Mouse (Mus musculus) CD4-positive, CD25-positive, alpha-beta regulatory T cell, adult 4 months (primary cell): ENCODE measurements at regions not wholly inside any gene's neighbourhood (a gene's known extent, or its start where the extent isn't known, plus 50 kb on each side); places are given as distances from the start of the nearest gene placed in this dataset.

Source experiments
- ATAC-seq: one replicate; pipeline ENCODE4 v1.8.0; 2017

DNA sequence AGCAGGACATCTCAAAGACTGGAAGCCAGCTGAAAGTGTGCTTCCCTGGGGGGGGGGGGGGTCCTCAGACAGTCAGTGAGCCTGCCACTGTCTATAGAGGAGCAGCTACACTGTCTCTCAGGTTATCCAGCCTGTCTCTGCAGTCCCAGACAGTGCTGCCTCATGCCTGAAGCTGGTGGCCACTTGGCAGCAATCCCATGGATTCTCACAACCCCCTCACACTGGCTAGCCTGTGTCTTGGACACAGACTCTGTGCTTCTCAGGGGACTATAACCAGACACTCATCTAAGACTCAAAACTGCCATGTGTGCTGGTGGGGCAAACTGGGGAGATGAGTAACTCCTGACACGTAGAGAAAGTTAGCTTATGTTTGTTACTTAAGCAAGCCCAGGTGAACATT, 95.1 kb upstream of the Sesn3 start:
- ATAC-seq, result no peak

DNA sequence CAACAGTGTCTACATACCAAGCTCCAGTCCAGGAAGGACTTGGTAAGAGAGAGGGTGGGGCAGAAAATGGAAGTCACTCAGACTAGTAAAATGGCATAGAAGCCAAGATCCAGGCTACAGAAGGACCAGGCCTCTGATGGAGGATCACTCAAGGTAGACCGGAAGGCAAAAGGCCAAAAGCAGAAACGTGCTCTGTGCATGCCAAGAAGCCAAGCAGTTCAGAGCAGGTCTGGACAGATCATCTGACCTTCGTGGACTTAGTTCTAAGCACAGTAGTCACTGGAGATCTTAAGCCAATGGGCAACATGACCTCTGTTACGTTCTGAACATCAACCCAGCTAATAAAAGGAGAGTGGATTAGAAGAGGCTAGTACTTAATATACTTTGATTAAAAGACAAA, 90.6 kb upstream of the Sesn3 start:
- no peak for ATAC-seq

GRCm38 (mm10) chr9:14185681-14186080, 89.2 kb upstream of the Sesn3 start:
- ATAC-seq, result no peak

DNA sequence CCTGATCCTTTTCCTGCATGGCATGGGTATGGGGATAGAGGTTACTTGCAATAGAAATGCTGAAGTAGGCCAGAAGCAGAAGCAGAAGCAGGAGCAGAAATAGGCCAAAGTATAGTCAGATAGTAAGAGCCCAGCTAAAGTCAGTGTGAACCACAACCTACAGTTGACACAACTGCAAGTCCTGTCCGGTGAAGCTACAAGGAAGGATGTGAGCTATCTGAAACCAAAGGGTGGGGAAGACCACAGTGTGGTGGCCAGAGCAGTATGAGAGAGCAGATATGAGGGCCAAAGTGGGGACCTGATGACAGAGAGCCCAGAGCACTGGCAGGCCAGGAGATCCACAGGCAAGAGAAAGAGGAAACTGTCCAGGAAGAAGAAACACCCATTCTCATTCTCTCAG, 87.1 kb upstream of the Sesn3 start:
- ATAC-seq, result no peak

- no peak for ATAC-seq
Observed at GRCm38 (mm10) chr9:14188504-14188903, 86.4 kb upstream of the Sesn3 start.

DNA sequence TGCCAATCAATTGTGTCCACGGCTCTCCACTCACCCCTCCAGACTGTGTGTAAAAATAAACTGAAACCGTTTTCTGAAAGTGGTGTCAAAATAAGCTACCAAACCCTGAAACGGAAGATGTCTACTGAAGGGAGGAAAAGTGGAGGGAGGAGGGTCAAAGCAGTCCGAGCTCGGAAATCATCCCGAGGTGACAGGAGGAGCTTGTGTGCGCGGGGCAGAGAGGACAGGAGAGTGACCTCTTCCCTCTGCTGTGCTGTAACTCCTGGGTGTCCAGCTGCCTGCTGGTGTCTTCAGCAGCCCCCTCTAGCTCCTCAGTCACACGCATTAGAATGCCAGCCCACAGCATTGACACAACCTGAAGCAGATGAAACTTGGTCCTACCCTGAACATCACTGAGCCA, 84.2 kb upstream of the Sesn3 start:
- ATAC-seq, result no peak

DNA sequence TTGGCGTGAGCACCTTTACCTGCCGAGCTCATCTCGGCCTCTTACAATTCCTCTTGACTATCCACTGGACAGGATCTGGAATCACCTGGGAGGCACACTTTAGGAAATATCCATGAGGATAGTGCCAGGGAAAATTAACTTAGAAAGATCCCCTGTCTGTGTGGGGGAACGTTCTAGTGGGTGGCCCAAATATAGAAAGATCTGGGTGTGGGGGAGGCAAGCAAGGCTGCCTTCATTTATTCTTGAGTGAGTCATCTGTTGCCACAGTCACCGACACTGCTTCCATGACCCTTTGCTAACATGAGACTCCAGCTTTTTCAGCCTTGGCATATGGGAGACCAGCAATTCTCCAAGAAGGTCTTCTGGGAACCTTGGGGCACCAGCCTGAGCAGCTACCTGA, 80.1 kb upstream of the Sesn3 start:
- no peak for ATAC-seq

- ATAC-seq, result no peak
Observed at GRCm38 (mm10) chr9:14199116-14199515, 75.8 kb upstream of the Sesn3 start.

DNA sequence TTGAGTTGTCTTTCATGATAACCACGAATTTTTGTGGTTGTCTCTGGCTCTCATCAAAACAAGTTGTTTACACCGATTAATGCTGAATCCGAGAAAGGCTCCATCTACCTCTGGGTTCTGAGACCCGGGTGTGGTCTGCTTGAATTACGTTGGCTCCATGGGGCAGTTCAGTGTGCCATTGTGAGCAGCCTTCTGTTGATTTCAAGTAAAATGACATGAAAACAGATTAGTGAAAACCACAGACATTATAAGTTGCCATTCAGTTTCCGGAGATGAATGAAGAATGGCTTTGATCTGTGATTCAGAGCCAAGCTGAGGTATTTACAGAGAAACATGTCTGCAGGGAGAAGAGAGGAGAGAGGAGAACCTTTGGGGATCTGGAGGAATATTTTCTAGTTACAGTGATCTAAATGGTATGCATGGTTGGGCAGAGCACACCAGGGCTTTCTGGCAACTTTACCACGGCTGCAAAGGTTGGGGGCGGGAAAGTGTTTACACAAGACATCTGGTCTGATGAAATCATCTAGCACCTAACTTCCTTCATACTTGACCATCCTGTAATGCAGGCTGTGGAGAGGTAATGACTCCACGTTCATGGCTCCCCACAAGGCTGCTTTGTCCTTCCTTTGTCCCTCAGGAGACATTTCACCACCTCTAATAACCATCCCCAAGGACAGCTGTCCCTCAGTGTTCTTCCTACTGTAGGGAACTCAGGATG, 74.7 kb upstream of the Sesn3 start:
- ATAC-seq, result peak; percentile 77

GRCm38 (mm10) chr9:14200852-14201251, 74.0 kb upstream of the Sesn3 start:
- peak; percentile 66 for ATAC-seq

DNA sequence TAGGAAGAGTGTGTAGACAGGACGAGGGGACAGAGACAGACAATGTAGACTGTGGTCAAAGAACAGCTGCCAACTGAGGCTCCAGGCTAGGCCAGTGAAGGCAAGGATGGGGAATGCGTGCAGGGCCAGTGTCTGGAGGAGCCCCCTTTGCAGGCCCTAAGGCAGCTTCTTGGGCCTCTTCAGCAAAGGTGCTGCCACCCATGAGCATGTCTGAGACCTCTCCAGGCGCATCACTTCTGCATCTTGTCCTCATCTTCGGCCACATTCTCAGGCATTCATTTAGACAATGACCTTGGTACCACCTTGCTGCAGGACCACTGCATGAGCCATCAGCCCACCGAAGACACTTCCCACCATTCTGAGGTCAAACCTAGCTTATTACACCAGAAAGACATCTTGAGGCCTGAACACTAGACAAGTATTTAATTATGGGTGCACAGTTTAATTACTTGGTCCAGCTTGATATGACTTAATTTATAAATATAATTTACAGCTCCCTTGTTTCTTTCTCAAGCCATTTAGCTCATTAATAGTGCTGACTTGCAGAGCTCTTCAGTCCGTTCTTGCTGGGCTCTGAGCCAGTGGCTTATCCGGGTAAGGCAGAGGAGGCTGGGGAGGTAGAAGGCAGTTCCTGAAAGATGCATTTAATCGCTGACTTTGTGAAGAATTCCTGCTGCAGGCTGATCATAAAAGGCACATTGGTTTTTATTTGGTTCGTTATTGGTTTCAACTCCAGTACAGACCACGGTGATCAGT, 72.1 kb upstream of the Sesn3 start:
- ATAC-seq, result no peak

DNA sequence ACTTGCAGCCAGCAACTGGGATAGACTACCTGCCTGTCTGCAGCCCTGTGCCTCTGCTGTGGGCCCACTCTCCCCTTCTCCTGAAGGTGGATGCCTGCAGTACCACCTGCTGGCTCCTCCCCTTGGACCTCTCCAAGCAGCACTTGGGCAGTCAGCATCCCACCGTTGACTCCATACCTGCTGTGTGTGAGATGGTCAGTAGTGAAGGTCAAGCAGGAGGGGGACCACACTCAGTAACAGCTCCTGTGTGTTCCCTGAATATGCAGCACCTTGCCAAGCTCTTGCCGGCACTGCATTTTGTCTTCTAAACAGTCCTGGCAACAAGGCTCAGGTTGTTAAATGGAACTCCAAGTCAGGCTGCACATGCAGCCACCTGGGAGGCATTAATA, 71.6 kb upstream of the Sesn3 start:
- ATAC-seq, result no peak

- ATAC-seq, result no peak
Observed at GRCm38 (mm10) chr9:14203768-14204416, 71.0 kb upstream of the Sesn3 start.

- ATAC-seq, result no peak
Observed at GRCm38 (mm10) chr9:14204817-14205216, 70.0 kb upstream of the Sesn3 start.

DNA sequence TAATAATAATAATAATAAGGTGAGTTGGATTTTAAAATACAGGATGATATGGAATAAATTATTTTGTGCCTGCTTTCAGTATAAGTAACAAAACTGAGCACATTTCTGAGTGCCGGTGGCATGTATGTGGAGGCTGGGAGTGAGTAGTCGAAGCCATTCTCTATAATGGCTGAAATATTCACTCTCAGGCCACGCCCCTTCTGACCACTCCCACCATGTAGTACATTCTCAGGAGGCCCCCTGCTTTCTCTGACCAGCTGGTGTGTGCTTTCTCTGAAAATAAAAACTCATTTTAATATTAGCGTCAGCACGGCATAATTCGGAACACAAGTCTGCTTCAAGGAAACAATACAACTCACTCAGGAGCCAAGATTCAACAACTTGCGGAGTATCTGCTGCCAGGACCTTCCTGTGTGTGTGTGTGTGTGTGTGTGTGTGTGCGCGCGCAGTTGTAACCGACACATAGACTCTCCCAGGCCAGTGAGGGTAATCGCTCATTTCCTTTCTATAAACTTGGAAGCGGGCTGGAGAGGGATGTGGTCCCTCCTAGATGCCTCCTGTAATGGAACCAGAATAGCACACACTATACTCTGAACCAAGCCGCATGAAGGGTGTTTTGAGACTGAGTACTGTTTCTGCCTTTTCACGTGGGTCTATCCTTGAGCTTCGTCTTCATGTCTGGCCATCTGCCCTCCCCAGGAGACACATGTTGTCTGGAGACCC, 67.9 kb upstream of the Sesn3 start:
- no peak for ATAC-seq

- no peak for ATAC-seq
Observed at GRCm38 (mm10) chr9:14207561-14207936, 67.3 kb upstream of the Sesn3 start.

DNA sequence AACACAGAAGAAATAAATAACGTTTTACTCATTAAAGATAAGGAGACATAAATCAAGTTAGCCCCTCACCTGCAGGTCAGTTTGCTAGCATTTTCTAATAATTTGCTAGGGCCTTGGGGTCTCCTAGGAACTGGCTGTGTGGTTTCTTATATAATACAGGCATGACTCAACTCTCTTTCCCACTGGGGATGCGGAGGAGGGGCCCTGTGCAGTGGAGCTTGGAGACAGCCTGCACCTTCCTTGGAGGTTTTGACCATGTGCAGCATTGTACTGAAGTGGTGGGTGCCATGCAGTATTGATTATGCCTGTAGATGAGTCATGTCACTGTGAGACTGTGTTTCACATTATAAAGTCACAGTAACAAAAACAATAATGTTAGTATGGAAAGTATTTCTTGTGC, 61.6 kb upstream of the Sesn3 start:
- ATAC-seq, result no peak

DNA sequence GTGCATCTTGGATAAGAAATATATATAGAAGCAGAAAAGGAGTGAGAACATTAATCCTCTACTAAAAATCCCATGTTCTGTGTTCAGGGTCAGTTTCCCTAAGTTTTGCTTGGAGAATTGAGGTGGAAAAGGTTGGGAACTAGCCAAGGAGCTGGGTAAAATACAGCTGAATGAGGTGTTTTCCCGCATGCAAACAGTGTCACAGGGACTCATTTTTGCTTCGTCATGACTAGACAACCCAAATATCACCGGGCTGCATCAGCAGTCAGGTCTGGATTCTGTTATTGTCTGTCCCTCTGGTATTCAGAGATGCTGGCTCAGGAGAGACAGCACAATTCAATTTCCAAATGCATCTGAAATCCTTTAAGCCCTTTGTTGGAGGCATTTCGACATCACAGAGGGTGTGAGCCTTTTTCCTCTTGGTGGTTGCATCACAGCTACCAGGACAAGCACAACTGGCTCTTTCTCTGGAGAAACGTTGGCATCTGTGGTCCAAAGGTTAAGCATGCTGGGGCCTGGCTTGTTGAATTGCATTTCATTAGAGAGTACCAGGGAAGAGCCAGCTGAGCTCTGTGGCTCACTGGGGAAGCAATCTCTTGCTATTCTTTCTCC, 59.6 kb upstream of the Sesn3 start:
- ATAC-seq, result no peak

- ATAC-seq, result no peak
Observed at GRCm38 (mm10) chr9:14215961-14216360, 58.9 kb upstream of the Sesn3 start.

DNA sequence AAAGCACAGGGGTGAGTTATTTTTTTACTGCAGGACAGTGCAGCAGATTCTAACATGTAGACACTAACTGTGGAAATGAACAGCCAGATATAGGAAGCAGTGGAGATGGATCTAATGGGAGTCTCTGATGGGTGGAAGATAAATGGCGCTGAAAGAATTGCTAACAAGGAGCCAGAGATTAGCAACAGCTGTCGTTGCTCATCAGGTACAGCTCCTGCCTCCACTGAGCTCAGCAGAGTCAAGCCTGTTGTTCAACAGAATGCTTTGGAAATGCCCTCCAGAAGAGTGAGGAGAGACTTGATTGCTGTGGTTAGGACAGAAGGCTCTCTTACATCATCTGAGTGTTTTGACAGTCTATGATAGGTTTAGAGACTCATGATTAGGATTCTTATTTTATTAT, 51.9 kb upstream of the Sesn3 start:
- no peak for ATAC-seq
